In the genomic region with DNA sequence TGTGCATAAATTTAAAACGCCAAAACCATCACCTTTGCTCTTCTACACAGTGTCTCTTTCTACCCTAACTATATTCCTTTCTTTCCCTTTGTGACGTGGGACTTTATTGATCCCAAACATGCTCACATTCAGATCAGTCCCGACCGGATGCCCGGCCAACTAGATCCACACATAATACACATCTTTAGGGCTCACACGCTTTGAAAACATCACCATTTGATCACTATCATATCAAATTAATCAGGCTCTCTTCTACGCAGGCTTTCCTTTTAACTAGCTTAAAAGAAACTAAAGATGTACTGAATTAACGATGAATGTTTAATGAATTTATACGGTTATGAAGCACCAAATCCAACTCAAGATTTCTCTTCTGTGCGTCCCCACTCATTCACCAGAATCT, we compare ENCODE assay signal across 9 mouse cellular contexts. TPM values are rescaled to one million over a fixed set of nuclear protein-coding genes. Genes with fewer than 3 reads are reported as not detected.
DNase-seq lines count a peak whose midpoint lies in the region; ATAC-seq and TF ChIP-seq lines count a peak whose summit lies in the region.
"Had no signal": no experiment of that assay in that cellular context is flagged by ENCODE, and none has a peak within 500 bp of the region (broad histone marks: within the 10 kb centered on the region; RNA-seq: fewer than 3 reads in every experiment).

No protein-coding gene starts in this region.

- no peaks in the 10 kb centered on the region for H3K9me3 ChIP-seq in ES-Bruce4 (replicated peaks; ENCODE audit: control insufficient read depth, insufficient read depth, low read length, poor library complexity, severe bottlenecking)
- no peaks in the 10 kb centered on the region for H3K9me3 ChIP-seq in hindbrain, embryonic 11.5 days (ENCODE audit: control insufficient read depth, low read length)
- H3K9me3 ChIP-seq in midbrain, embryonic 11.5 days (ENCODE audit: control insufficient read depth, low read length): no peaks in the 10 kb centered on the region

- TF ChIP-seq CTCF in gastrocnemius, adult 2 months (IDR thresholded peaks at IDR 0.05): no peak
- TF ChIP-seq CTCF in ES-Bruce4 (IDR thresholded peaks at IDR 0.05; ENCODE audit: low read depth, low read length): no peak

- intact Hi-C loops in gastrocnemius, adult 2 months (cut with DNase I): no loop called here

- H3K4me1 ChIP-seq in ES-Bruce4 (ENCODE audit: control insufficient read depth, insufficient read depth, low read length): no peaks in the 10 kb centered on the region
- no peaks in the 10 kb centered on the region for H3K4me1 ChIP-seq in hindbrain, embryonic 11.5 days (replicated peaks; ENCODE audit: control insufficient read depth, insufficient read depth, low read length)
- peaks cover 9% of the 10 kb centered on the region for H3K4me1 ChIP-seq in midbrain, embryonic 11.5 days (ENCODE audit: control insufficient read depth, insufficient read depth, low read length)

- WGBS in hindbrain, embryonic 11.5 days: 2% methylated on average over 10 of the region's 10 CpGs
- 2% methylated on average over 10 of the region's 10 CpGs for WGBS in midbrain, embryonic 11.5 days

- H3K4me2 ChIP-seq in hindbrain, embryonic 11.5 days (replicated peaks; ENCODE audit: low read depth, low read length): peak overlapping the region; percentile 75
- H3K4me2 ChIP-seq in midbrain, embryonic 11.5 days: peak overlapping the region; percentile 85

- H3K4me3 ChIP-seq in gastrocnemius, adult 2 months: peak overlapping the region; percentile 96
- peak overlapping the region; percentile 92 for H3K4me3 ChIP-seq in ES-Bruce4 (ENCODE audit: low read depth, low read length)
- H3K4me3 ChIP-seq in hindbrain, embryonic 11.5 days (ENCODE audit: low read depth, low read length): peak overlapping the region; percentile 78
- peak overlapping the region; percentile 92 for H3K4me3 ChIP-seq in midbrain, embryonic 11.5 days (ENCODE audit: low read depth, low read length)

- ATAC-seq in hindbrain, embryonic 11.5 days (ENCODE audit: low FRiP score): no peak
- no peak for ATAC-seq in midbrain, embryonic 11.5 days (ENCODE audit: low FRiP score)

- DNase-seq in gastrocnemius, adult 2 months: no peak
- no peak for DNase-seq in gastrocnemius, postnatal 10 days
- peak; percentile 36 for DNase-seq in hindbrain, embryonic 11.5 days (ENCODE audit: low spot score)
- DNase-seq in midbrain, embryonic 11.5 days (ENCODE audit: low spot score, missing footprints): peak; percentile 93
- DNase-seq in urinary bladder, postnatal 25 days (ENCODE audit: low spot score): no peak
- no peak for DNase-seq in yolk sac, embryonic 10.5 days (ENCODE audit: low spot score)
- DNase-seq in MN1 (ENCODE audit: low spot score): no peak
- DNase-seq: right cerebral cortex, postnatal 25 days had no signal

- no peak for TF ChIP-seq EP300 in ES-Bruce4 (IDR thresholded peaks at IDR 0.05; ENCODE audit: insufficient read depth, low read depth, low read length)

- no peak for TF ChIP-seq POLR2A in ES-Bruce4 (IDR thresholded peaks at IDR 0.05; ENCODE audit: insufficient read depth, low read length)

- no peaks in the 10 kb centered on the region for H3K36me3 ChIP-seq in ES-Bruce4 (ENCODE audit: control insufficient read depth, insufficient read depth, low read length, poor library complexity, severe bottlenecking)
- no peaks in the 10 kb centered on the region for H3K36me3 ChIP-seq in hindbrain, embryonic 11.5 days (ENCODE audit: control insufficient read depth, insufficient read depth, low read length)
- H3K36me3 ChIP-seq in midbrain, embryonic 11.5 days (ENCODE audit: control insufficient read depth, insufficient read depth, low read length): no peaks in the 10 kb centered on the region

- H3K27me3 ChIP-seq in ES-Bruce4 (ENCODE audit: control insufficient read depth, insufficient read depth, low read length, poor library complexity, severe bottlenecking): peaks cover 5% of the 10 kb centered on the region
- no peaks in the 10 kb centered on the region for H3K27me3 ChIP-seq in hindbrain, embryonic 11.5 days (ENCODE audit: control insufficient read depth, insufficient read depth, low read length)
- H3K27me3 ChIP-seq in midbrain, embryonic 11.5 days (ENCODE audit: control insufficient read depth, insufficient read depth, low read length): peaks cover 5% of the 10 kb centered on the region; the same call in 1 of the 2 replicates

- H3K9ac ChIP-seq in ES-Bruce4 (ENCODE audit: low read depth, poor library complexity, severe bottlenecking): no peak overlapping the region
- H3K9ac ChIP-seq in hindbrain, embryonic 11.5 days (ENCODE audit: low read depth, low read length): peak overlapping the region; percentile 85; the same call in 1 of the 2 replicates
- peak overlapping the region; percentile 74 for H3K9ac ChIP-seq in midbrain, embryonic 11.5 days (ENCODE audit: low read length)

- H3K27ac ChIP-seq in gastrocnemius, adult 2 months: no peak overlapping the region
- no peak overlapping the region for H3K27ac ChIP-seq in ES-Bruce4 (ENCODE audit: insufficient read depth, low read length)
- no peak overlapping the region for H3K27ac ChIP-seq in hindbrain, embryonic 11.5 days (ENCODE audit: low read depth, low read length)
- no peak overlapping the region for H3K27ac ChIP-seq in midbrain, embryonic 11.5 days (ENCODE audit: low read depth, low read length)

RNA-seq across cellular contexts. Expression of a gene that starts 2.9 kb away (rescaled TPM):
- 1 to 10 TPM; 3.4 to 4.8 TPM for total RNA-seq in gastrocnemius, adult 2 months (2021)
- total RNA-seq in gastrocnemius, postnatal 10 days (2021): 1 to 10 TPM; 1.6 to 2.6 TPM
- polyA plus RNA-seq in ES-Bruce4 (2011; ENCODE audit: insufficient read depth, insufficient read length, low read depth, missing spikeins): 110 and 111 TPM in 2 replicates
- polyA plus RNA-seq in hindbrain, embryonic 11.5 days (2014; fragmentation: Nextera tagmentation; extraction: Ambion mirVana): 5.0 and 6.6 TPM in 2 replicates
- polyA plus RNA-seq in midbrain, embryonic 11.5 days (2014; fragmentation: Nextera tagmentation; extraction: Ambion mirVana): 4.4 and 5.2 TPM in 2 replicates

RNA-seq across cellular contexts. Expression of a gene that starts 7.2 kb away (rescaled TPM):
- 1 to 10 TPM; 4.2 to 6.6 TPM for total RNA-seq in gastrocnemius, adult 2 months (2021)
- total RNA-seq in gastrocnemius, postnatal 10 days (2021): 10 to 100 TPM; 25.2 to 32.6 TPM
- 1.8 and 2.5 TPM in 2 replicates for polyA plus RNA-seq in ES-Bruce4 (2011; ENCODE audit: insufficient read depth, insufficient read length, low read depth, missing spikeins)
- 1.6 and 2.5 TPM in 2 replicates for polyA plus RNA-seq in hindbrain, embryonic 11.5 days (2014; fragmentation: Nextera tagmentation; extraction: Ambion mirVana)
- polyA plus RNA-seq in midbrain, embryonic 11.5 days (2014; fragmentation: Nextera tagmentation; extraction: Ambion mirVana): 1.9 and 2.2 TPM in 2 replicates

Comparison
In these comparisons a context has a peak if more than half of its experiments do, and no peak if none do; other contexts are left out.
1. DNase-seq: peak in hindbrain, embryonic 11.5 days (single experiment) and midbrain, embryonic 11.5 days (single experiment); none in gastrocnemius, adult 2 months (single experiment), gastrocnemius, postnatal 10 days (single experiment), urinary bladder, postnatal 25 days (single experiment), yolk sac, embryonic 10.5 days (single experiment) and MN1 (single experiment).
2. RNA of a gene that starts 2.9 kb away (polyA plus RNA-seq): 110 to 111 TPM in ES-Bruce4; 5.0 to 6.6 TPM in hindbrain, embryonic 11.5 days and 4.4 to 5.2 TPM in midbrain, embryonic 11.5 days; every median in the first group is over 10 times any median in the second.
3. Peak in every context shown above with its lines, with median percentiles within 50 percentile points of each other: H3K4me3 ChIP-seq.